Mouse (Mus musculus) CH12.LX (cell line): Measurements from ENCODE around the gene Sap18b. TPM values are rescaled to one million over a fixed set of nuclear protein-coding genes. Genes with fewer than 3 reads are reported as not detected.
"Not testable (repeated sequence)": the region's sequence is repeated elsewhere in the genome, so short reads cannot be mapped to it uniquely, and the experiment has no call there.

Source experiments
- DNase-seq: peaks from one replicate; pipeline ENCODE4 v3.0.0-alpha.2; 2013; ENCODE audit errors: extremely low read depth
- H3K27ac ChIP-seq: 2 replicates; pipeline ENCODE4 v1.5.1; 2012; ENCODE audit warnings: low read depth, mild to moderate bottlenecking, control low read depth, moderate library complexity; ENCODE audit not compliant: insufficient read depth
- H3K27me3 ChIP-seq: replicated peaks from 2 replicates; pipeline ENCODE3; 2012; ENCODE audit warnings: inconsistent platforms
- H3K36me3 ChIP-seq, 2 experiments: replicated peaks in 1 of 2; 2 replicates each; pipeline versions ENCODE3 to v1.6.1; 2012; ENCODE audit warnings: inconsistent platforms in 1 of 2, low read length in 1 of 2, mild to moderate bottlenecking in 1 of 2, mixed read lengths in 1 of 2, moderate library complexity in 1 of 2; ENCODE audit not compliant: control insufficient read depth in 1 of 2, insufficient read depth in 1 of 2
- H3K4me1 ChIP-seq, 2 experiments: 2 replicates each; pipeline ENCODE4 v1.6.1; 2012; ENCODE audit warnings: inconsistent platforms in 1 of 2, moderate library complexity in 1 of 2; ENCODE audit not compliant: insufficient read depth in 2 of 2, control insufficient read depth in 1 of 2
- H3K4me2 ChIP-seq: 2 replicates; pipeline ENCODE4 v1.6.1; 2012; ENCODE audit warnings: low read depth, mild to moderate bottlenecking, control low read depth; ENCODE audit not compliant: poor library complexity, insufficient read depth, severe bottlenecking
- H3K4me3 ChIP-seq, 3 experiments: fragments of 150-350 bp in 1 of 3; sonication (generic) in 1 of 3; replicated peaks in 1 of 3; 2 replicates each; pipeline versions ENCODE3 to v1.5.1; 2011 to 2012; ENCODE audit warnings: low read depth in 2 of 3, low read length in 2 of 3, mild to moderate bottlenecking in 2 of 3, moderate library complexity in 2 of 3, control low read depth in 1 of 3, improper control_type of control experiment in 1 of 3, inconsistent platforms in 1 of 3, mixed read lengths in 1 of 3; ENCODE audit not compliant: poor library complexity in 1 of 3
- H3K79me2 ChIP-seq: replicated peaks from 2 replicates; pipeline ENCODE4 v1.6.1; 2012; ENCODE audit warnings: mild to moderate bottlenecking, moderate library complexity; ENCODE audit not compliant: control insufficient read depth, poor library complexity, insufficient read depth, severe bottlenecking; ENCODE audit errors: extremely low read depth
- H3K9ac ChIP-seq: 2 replicates; pipeline ENCODE4 v1.6.1; 2012; ENCODE audit warnings: low read depth, mild to moderate bottlenecking, control low read depth, moderate library complexity; ENCODE audit not compliant: insufficient read depth
- H3K9me3 ChIP-seq: replicated peaks from 2 replicates; pipeline ENCODE3; 2012; ENCODE audit warnings: low read length, inconsistent platforms, mixed read lengths
- CTCF ChIP-seq, 2 experiments: IDR thresholded peaks in 1 of 2; conservative IDR thresholded peaks in 1 of 2; 2 replicates each; pipeline ENCODE4 v1.5.1; 2011 to 2012; ENCODE audit warnings: low read depth in 2 of 2, low read length in 2 of 2, improper control_type of control experiment in 1 of 2, inconsistent platforms in 1 of 2, mild to moderate bottlenecking in 1 of 2, moderate library complexity in 1 of 2
- GABPA ChIP-seq: IDR thresholded peaks from 2 replicates; pipeline ENCODE4 v1.6.1; 2012; ENCODE audit warnings: low read depth, low read length, improper control_type of control experiment, inconsistent platforms; ENCODE audit not compliant: insufficient replicate concordance
- MAFK ChIP-seq: IDR thresholded peaks from 2 replicates; pipeline ENCODE4 v1.6.1; 2011; ENCODE audit warnings: low read length, improper control_type of control experiment; ENCODE audit not compliant: insufficient replicate concordance
- POLR2A ChIP-seq: IDR thresholded peaks from 2 replicates; pipeline ENCODE4 v1.6.1; 2011; ENCODE audit warnings: low read depth, mild to moderate bottlenecking, improper control_type of control experiment, low read length
- SMC3 ChIP-seq: IDR thresholded peaks from 2 replicates; pipeline ENCODE4 v1.6.1; 2011; ENCODE audit warnings: low read depth, low read length, improper control_type of control experiment
- UBTF ChIP-seq: IDR thresholded peaks from 2 replicates; pipeline ENCODE4 v1.6.1; 2012; ENCODE audit warnings: low read depth, mild to moderate bottlenecking, inconsistent platforms, low read length, improper control_type of control experiment, moderate library complexity
- ZC3H11A ChIP-seq: IDR thresholded peaks from 2 replicates; pipeline ENCODE4 v1.6.1; 2012; ENCODE audit warnings: low read depth, mild to moderate bottlenecking, inconsistent platforms, low read length, improper control_type of control experiment
- ZKSCAN1 ChIP-seq: IDR thresholded peaks from 2 replicates; pipeline ENCODE4 v1.6.1; 2012; ENCODE audit warnings: low read depth, inconsistent platforms, low read length, improper control_type of control experiment, borderline replicate concordance
- ZMIZ1 ChIP-seq: IDR thresholded peaks from 2 replicates; pipeline ENCODE4 v1.6.1; 2012; ENCODE audit warnings: low read depth, mild to moderate bottlenecking, inconsistent platforms, low read length, improper control_type of control experiment
- dilution Hi-C: fragments of 300-500 bp; cut with MboI; formaldehyde crosslinking; loops from 2 replicates; pipeline ENCODE4 v1.14.3; 2020; ENCODE audit warnings: low sequenced_read_pairs; ENCODE audit not compliant: extremely low pct_unique_long_range_greater_than_20kb, extremely low pct_ligation_motif_present
- in situ Hi-C: fragments of 300-500 bp; cut with MboI; formaldehyde crosslinking; loops from 3 replicates; pipeline ENCODE4 v1.14.3; 2019; ENCODE audit warnings: low sequenced_read_pairs, low pct_ligation_motif_present, low pct_unique_long_range_greater_than_20kb, mixed read lengths
- polyA plus RNA-seq: library from polyadenylated mRNA; unstranded; fragments of >175 nt; gene quantifications from 2 replicates; pipeline ENCODE4 v1.2.1, GENCODE M21; 2012; ENCODE audit warnings: low read depth; ENCODE audit not compliant: insufficient read length
- total RNA-seq, 2 experiments: library from RNA; depleted of rRNA; stranded (reverse); fragments of 300-350 nt in 1 of 2; fragments of >200 nt in 1 of 2; gene quantifications; 2 replicates each; pipeline ENCODE4 v1.2.3; 2012 to 2014

Gene Sap18b
- total and polyA plus RNA-seq, 3 experiments = 141 to 355 (median 305) TPM

GRCm38 (mm10) chr8:95782628-95783027 is 42.5 kb upstream of the Sap18b start:
- no peak overlapping the region for H3K27ac ChIP-seq
- DNase-seq = no peak
- H3K36me3 ChIP-seq = peaks cover 61 to 82% of the 10 kb centered on the region in 2 experiments
- peaks cover 0 to 7% of the 10 kb centered on the region in 2 experiments; a peak in 1 of 4 replicates for H3K4me1 ChIP-seq
- no peak overlapping the region for H3K9ac ChIP-seq
- H3K79me2 ChIP-seq = peaks cover 58% of the 10 kb centered on the region
- no peak for TF ChIP-seq ZMIZ1
- TF ChIP-seq ZKSCAN1 = no peak
- peak in 1 of 2 experiments; percentile 16; a peak in 2 of 4 replicates for TF ChIP-seq CTCF (conservative IDR thresholded peaks at IDR 0.05 in 1 of 2, IDR thresholded peaks at IDR 0.05 in 1 of 2; ENCODE audit: low read depth in 2 of 2, low read length in 2 of 2)
- no peaks in the 10 kb centered on the region for H3K27me3 ChIP-seq
- in situ Hi-C loops = no loop called here
- peaks cover 5% of the 10 kb centered on the region for H3K9me3 ChIP-seq
- no peak overlapping the region for H3K4me3 ChIP-seq
- dilution Hi-C loops = no loop called here
- H3K4me2 ChIP-seq = no peak overlapping the region

GRCm38 (mm10) chr8:95785591-95785990 is 39.6 kb upstream of the Sap18b start:
- H3K79me2 ChIP-seq = peaks cover 56% of the 10 kb centered on the region
- H3K36me3 ChIP-seq = peaks cover 54 to 84% of the 10 kb centered on the region in 2 experiments
- H3K9me3 ChIP-seq = no peaks in the 10 kb centered on the region
- H3K27ac ChIP-seq = no peak overlapping the region
- no peak for DNase-seq
- no peaks in the 10 kb centered on the region for H3K27me3 ChIP-seq
- in situ Hi-C loops (no loop called here), dilution Hi-C loops (no loop called here)
- TF ChIP-seq SMC3 = no peak
- no peak for TF ChIP-seq GABPA
- TF ChIP-seq ZC3H11A = no peak
- no peak for TF ChIP-seq UBTF
- no peak for TF ChIP-seq POLR2A
- H3K4me3 ChIP-seq = no peak overlapping the region
- peaks cover 0 to 7% of the 10 kb centered on the region in 2 experiments; a peak in 1 of 4 replicates for H3K4me1 ChIP-seq
- H3K9ac ChIP-seq = no peak overlapping the region
- H3K4me2 ChIP-seq = no peak overlapping the region

GRCm38 (mm10) chr8:95795333-95796061 is 29.6 kb upstream of the Sap18b start:
- H3K4me2 ChIP-seq, H3K9ac ChIP-seq, dilution Hi-C loops, H3K9me3 ChIP-seq, H3K4me3 ChIP-seq, in situ Hi-C loops, DNase-seq, H3K27me3 ChIP-seq, H3K27ac ChIP-seq: not testable (repeated sequence)
- H3K4me1 ChIP-seq = peaks cover 5 to 19% of the 10 kb centered on the region in 2 experiments
- H3K79me2 ChIP-seq = peaks cover 88% of the 10 kb centered on the region
- peaks cover 4 to 60% of the 10 kb centered on the region in 2 experiments for H3K36me3 ChIP-seq
- peak; percentile 62; the same call in 1 of the 2 replicates for TF ChIP-seq MAFK
